12 mouse cellular contexts compared by ENCODE assay signal in genomic region chr7:123338351-123338750, GRCm38 (mm10). TPM values are rescaled to one million over a fixed set of nuclear protein-coding genes. Genes with fewer than 3 reads are reported as not detected.
A peak's percentile ranks its signal among the peaks of the same experiment; 100 is the strongest.
DNase-seq lines count a peak whose midpoint lies in the region; ATAC-seq and TF ChIP-seq lines count a peak whose summit lies in the region.
"Had no signal": no experiment of that assay in that cellular context is flagged by ENCODE, and none has a peak within 500 bp of the region (broad histone marks: within the 10 kb centered on the region; RNA-seq: fewer than 3 reads in every experiment).

No protein-coding gene starts in this region.

- no peak overlapping the region for H3K4me2 ChIP-seq in lung, embryonic 15.5 days
- no peak overlapping the region for H3K4me2 ChIP-seq in stomach, postnatal 0 days (replicated peaks; ENCODE audit: low read depth)
- H3K4me2 ChIP-seq: forebrain, embryonic 15.5 days; hindbrain, embryonic 14.5 days had no signal

- no peak for ATAC-seq in lung, embryonic 15.5 days (ENCODE audit: borderline replicate concordance, extremely low read depth, low FRiP score, low TSS enrichment)
- no peak for ATAC-seq in stomach, postnatal 0 days (ENCODE audit: low FRiP score, low TSS enrichment)
- no peak for ATAC-seq in activated CD4-positive, CD25-positive, alpha-beta regulatory T cell, adult 4 months
- ATAC-seq: forebrain, embryonic 15.5 days had no signal

- H3K9ac ChIP-seq in lung, embryonic 15.5 days: no peak overlapping the region
- no peak overlapping the region for H3K9ac ChIP-seq in stomach, postnatal 0 days (ENCODE audit: low read length)
- H3K9ac ChIP-seq: forebrain, embryonic 15.5 days; hindbrain, embryonic 14.5 days had no signal

- intact Hi-C loops in gastrocnemius, adult 2 months (cut with DNase I): no loop called here

- no peaks in the 10 kb centered on the region for H3K36me3 ChIP-seq in lung, embryonic 15.5 days
- no peaks in the 10 kb centered on the region for H3K36me3 ChIP-seq in stomach, postnatal 0 days (ENCODE audit: control insufficient read depth, insufficient read depth, low read length)
- H3K36me3 ChIP-seq: forebrain, embryonic 15.5 days had no signal

- no peak for TF ChIP-seq CTCF in gastrocnemius, adult 2 months (IDR thresholded peaks at IDR 0.05)
- TF ChIP-seq CTCF in stomach, postnatal 0 days (IDR thresholded peaks at IDR 0.05; ENCODE audit: low read depth): peak; percentile 27

- H3K4me3 ChIP-seq in gastrocnemius, adult 2 months: no peak overlapping the region; the same call in 1 of the 2 replicates
- H3K4me3 ChIP-seq in lung, embryonic 15.5 days: no peak overlapping the region
- no peak overlapping the region for H3K4me3 ChIP-seq in stomach, postnatal 0 days (ENCODE audit: low read depth, low read length)
- H3K4me3 ChIP-seq: forebrain, embryonic 15.5 days had no signal

- no peak for DNase-seq in gastrocnemius, adult 2 months
- no peak for DNase-seq in gastrocnemius, postnatal 4 days (ENCODE audit: low spot score in 2 of 2)
- DNase-seq in lung, postnatal 36 days: no peak
- DNase-seq in kidney, postnatal 4 days: peak; percentile 24 to 33
- no peak for DNase-seq in stomach, postnatal 0 days (ENCODE audit: low spot score)
- no peak for DNase-seq in cerebellum, adult 11 months
- DNase-seq: cerebellum, adult 9-11 months; spleen, adult 18-20 months had no signal

- peak overlapping the region; percentile 86 for H3K27ac ChIP-seq in gastrocnemius, adult 2 months
- 0 out of 2 replicates have a peak overlapping the region, but pooled peaks have one; percentile 41 for H3K27ac ChIP-seq in lung, embryonic 15.5 days
- H3K27ac ChIP-seq in stomach, postnatal 0 days (replicated peaks): no peak overlapping the region
- H3K27ac ChIP-seq: forebrain, embryonic 15.5 days; hindbrain, embryonic 14.5 days had no signal

- TF ChIP-seq EP300 in stomach, postnatal 0 days (optimal IDR thresholded peaks at IDR 0.05): no peak

- WGBS in lung, embryonic 15.5 days: 53% methylated on average over 8 of the region's 8 CpGs
- WGBS in stomach, postnatal 0 days: 57% methylated on average over 8 of the region's 8 CpGs

- no peaks in the 10 kb centered on the region for H3K27me3 ChIP-seq in lung, embryonic 15.5 days
- H3K27me3 ChIP-seq in stomach, postnatal 0 days (ENCODE audit: control insufficient read depth, insufficient read depth, low read length): no peaks in the 10 kb centered on the region
- H3K27me3 ChIP-seq: forebrain, embryonic 15.5 days had no signal

- H3K9me3 ChIP-seq in lung, embryonic 15.5 days: no peaks in the 10 kb centered on the region
- no peaks in the 10 kb centered on the region for H3K9me3 ChIP-seq in stomach, postnatal 0 days (ENCODE audit: control insufficient read depth, low read length)
- H3K9me3 ChIP-seq: forebrain, embryonic 15.5 days had no signal

- peaks cover 51% of the 10 kb centered on the region for H3K4me1 ChIP-seq in lung, embryonic 15.5 days
- H3K4me1 ChIP-seq in stomach, postnatal 0 days (replicated peaks; ENCODE audit: control insufficient read depth, insufficient read depth): no peaks in the 10 kb centered on the region

RNA-seq across cellular contexts. Expression of gene Lcmt1, which starts 31.2 kb away (rescaled TPM):
- 10 to 100 TPM; 28.5 to 28.8 TPM for total RNA-seq in gastrocnemius, adult 2 months (2021)
- 10 to 100 TPM; 28.9 to 32.6 TPM for total RNA-seq in gastrocnemius, postnatal 4 days (2021)
- 46.2 and 48.5 TPM in 2 replicates for polyA plus RNA-seq in lung, embryonic 15.5 days (2015; fragmentation: Nextera tagmentation; extraction: Ambion mirVana)
- 27.2 and 27.8 TPM in 2 replicates for polyA plus RNA-seq in stomach, postnatal 0 days (2015; fragmentation: Nextera tagmentation; extraction: Ambion mirVana)
- 10 to 100 TPM; 31.9 to 37.4 TPM for polyA plus RNA-seq in activated CD4-positive, CD25-positive, alpha-beta regulatory T cell, adult 4 months (2017; shearing (Covaris generic))

RNA-seq across cellular contexts. Expression of gene Arhgap17, which starts 31.4 kb away (rescaled TPM):
- 10 to 100 TPM; 16.4 to 18.5 TPM for total RNA-seq in gastrocnemius, adult 2 months (2021)
- total RNA-seq in gastrocnemius, postnatal 4 days (2021): 10 to 100 TPM; 28.8 to 31.7 TPM
- polyA plus RNA-seq in lung, embryonic 15.5 days (2015; fragmentation: Nextera tagmentation; extraction: Ambion mirVana): 16.7 and 18.5 TPM in 2 replicates
- 8.0 and 10.6 TPM in 2 replicates for polyA plus RNA-seq in stomach, postnatal 0 days (2015; fragmentation: Nextera tagmentation; extraction: Ambion mirVana)
- polyA plus RNA-seq in activated CD4-positive, CD25-positive, alpha-beta regulatory T cell, adult 4 months (2017; shearing (Covaris generic)): 10 to 100 TPM; 17.8 to 24.4 TPM

Comparison
In these comparisons a context has a peak if more than half of its experiments do, and no peak if none do; other contexts are left out.
1. DNase-seq: peak in kidney, postnatal 4 days (2 of 2); none in gastrocnemius, adult 2 months (single experiment), gastrocnemius, postnatal 4 days (0 of 2), lung, postnatal 36 days (single experiment), stomach, postnatal 0 days (single experiment) and cerebellum, adult 11 months (single experiment).